Mouse (Mus musculus) ES-Bruce4 (cell line): Measurements from ENCODE around the gene Ccdc93. TPM values are rescaled to one million over a fixed set of nuclear protein-coding genes. Genes with fewer than 3 reads are reported as not detected.

Source experiments
- H3K27ac ChIP-seq: 2 replicates; pipeline ENCODE4 v1.5.1; 2012; ENCODE audit warnings: low read length, inconsistent platforms; ENCODE audit not compliant: insufficient read depth
- H3K27me3 ChIP-seq: 2 replicates; pipeline ENCODE4 v1.6.1; 2012; ENCODE audit warnings: mild to moderate bottlenecking, low read length, inconsistent platforms; ENCODE audit not compliant: control insufficient read depth, poor library complexity, insufficient read depth, severe bottlenecking
- H3K36me3 ChIP-seq: 2 replicates; pipeline ENCODE4 v1.6.1; 2012; ENCODE audit warnings: inconsistent platforms, mild to moderate bottlenecking, low read length, moderate library complexity; ENCODE audit not compliant: control insufficient read depth, poor library complexity, insufficient read depth, severe bottlenecking
- H3K4me1 ChIP-seq: one replicate; pipeline ENCODE4 v1.8.1; 2011; ENCODE audit warnings: low read length; ENCODE audit not compliant: control insufficient read depth, insufficient read depth
- H3K4me3 ChIP-seq: 2 replicates; pipeline ENCODE4 v1.5.1; 2011; ENCODE audit warnings: low read depth, mild to moderate bottlenecking, low read length
- H3K9ac ChIP-seq: 2 replicates; pipeline ENCODE4 v1.6.1; 2012; ENCODE audit warnings: low read depth, mild to moderate bottlenecking, inconsistent platforms; ENCODE audit not compliant: poor library complexity, severe bottlenecking
- H3K9me3 ChIP-seq: replicated peaks from 2 replicates; pipeline ENCODE4 v1.6.1; 2012; ENCODE audit warnings: mild to moderate bottlenecking, low read length, inconsistent platforms; ENCODE audit not compliant: control insufficient read depth, poor library complexity, insufficient read depth, severe bottlenecking
- CTCF ChIP-seq: IDR thresholded peaks from one replicate; pipeline ENCODE4 v1.8.1; 2011; ENCODE audit warnings: low read depth, low read length
- EP300 ChIP-seq: IDR thresholded peaks from 2 replicates; pipeline ENCODE4 v1.6.1; 2011; ENCODE audit warnings: low read depth, low read length; ENCODE audit not compliant: insufficient read depth
- POLR2A ChIP-seq: IDR thresholded peaks from one replicate; pipeline ENCODE4 v1.8.1; 2011; ENCODE audit warnings: low read length; ENCODE audit not compliant: insufficient read depth
- polyA plus RNA-seq: library from polyadenylated mRNA; stranded (reverse); fragments of >200 nt; gene quantifications from 2 replicates; pipeline ENCODE4 v1.2.4, GENCODE M21; 2011; ENCODE audit warnings: low read depth; ENCODE audit not compliant: missing spikeins, insufficient read depth, insufficient read length

Gene Ccdc93
- polyA plus RNA-seq, 1 experiment, result 18.3 TPM

- Histone ChIP-seq H3K27ac (no peak overlapping the region), H3K4me1 (no peaks in the 10 kb centered on the region), H3K27me3 (0 out of 2 replicates have a peak, but pooled peaks cover 1% of the 10 kb centered on the region), H3K4me3 (no peak overlapping the region), H3K9me3 (no peaks in the 10 kb centered on the region), H3K9ac (no peak overlapping the region), H3K36me3 (peaks cover 12% of the 10 kb centered on the region)
- TF ChIP-seq POLR2A (no peak), CTCF (peak; percentile 53)
These were observed 118.6 kb downstream of the Ccdc93 start for GRCm38 (mm10) chr1:121549456-121549855.

GRCm38 (mm10) chr1:121550801-121551456, 120.1 kb downstream of the Ccdc93 start:
- no peaks in the 10 kb centered on the region for H3K27me3 ChIP-seq
- no peaks in the 10 kb centered on the region for H3K4me1 ChIP-seq
- no peak overlapping the region for H3K9ac ChIP-seq
- H3K4me3 ChIP-seq, result no peak overlapping the region
- TF ChIP-seq EP300, result no peak
- no peak overlapping the region for H3K27ac ChIP-seq
- H3K9me3 ChIP-seq, result no peaks in the 10 kb centered on the region
- peaks cover 22% of the 10 kb centered on the region for H3K36me3 ChIP-seq

- no peaks in the 10 kb centered on the region for H3K4me1 ChIP-seq
- H3K27ac ChIP-seq, result no peak overlapping the region
- no peak overlapping the region for H3K4me3 ChIP-seq
- H3K9ac ChIP-seq, result no peak overlapping the region
- TF ChIP-seq POLR2A, result no peak
- TF ChIP-seq EP300, result no peak
- no peak for TF ChIP-seq CTCF
- peaks cover 27% of the 10 kb centered on the region for H3K36me3 ChIP-seq
- H3K9me3 ChIP-seq, result no peaks in the 10 kb centered on the region
- no peaks in the 10 kb centered on the region for H3K27me3 ChIP-seq
These were observed 120.6 kb downstream of the Ccdc93 start for GRCm38 (mm10) chr1:121551457-121551835.

Other genes with a start within 250 kb of the Ccdc93 start
- gene Insig2, start 98.5 kb upstream of the Ccdc93 start, polyA plus RNA-seq, result 17.2 and 21.7 TPM in 2 replicates
- gene Htr5b, start 97.4 kb downstream of the Ccdc93 start, polyA plus RNA-seq, result not detected in 2 replicates
- 128 and 137 TPM in 2 replicates for gene Ddx18, start 136.9 kb downstream of the Ccdc93 start, polyA plus RNA-seq